Mouse (Mus musculus) E14TG2a.4 (cell line): Measurements from ENCODE around the gene Rp9.

Experiments used
- CTCF ChIP-seq: conservative IDR thresholded peaks from 2 replicates; pipeline ENCODE4 v1.5.1; 2014; ENCODE audit warnings: low read length
- NANOG ChIP-seq: IDR thresholded peaks from 2 replicates; pipeline ENCODE4 v1.6.1; 2014; ENCODE audit warnings: borderline replicate concordance, low read length, mixed read lengths
- POU5F1 ChIP-seq: IDR thresholded peaks from 2 replicates; pipeline ENCODE4 v1.6.1; 2014; ENCODE audit warnings: low read length, borderline replicate concordance

GRCm38 (mm10) chr9:22476265-22476664, 6.7 kb upstream of the Rp9 start:
- TF ChIP-seq CTCF = no peak
- TF ChIP-seq NANOG = no peak
- TF ChIP-seq POU5F1 = no peak
